Mouse (Mus musculus) neural tube, embryonic 12.5 days (tissue): Measurements from ENCODE around the gene Smurf1. TPM values are rescaled to one million over a fixed set of nuclear protein-coding genes. Genes with fewer than 3 reads are reported as not detected.

Experiments
- ATAC-seq: fragments of 200-750 bp; cut with Nextera tagmentation; 2 replicates; pipeline ENCODE4 v1.8.0; 2017; ENCODE audit warnings: low read depth, mild to moderate bottlenecking, moderate TSS enrichment, moderate library complexity; ENCODE audit not compliant: low FRiP score
- H3K27ac ChIP-seq: fragments of 300-500 bp; sonication (generic); 2 replicates; pipeline ENCODE4 v1.5.1; 2016
- H3K27me3 ChIP-seq: fragments of 300-500 bp; sonication (generic); replicated peaks from 2 replicates; pipeline ENCODE4 v1.6.1; 2016; ENCODE audit warnings: mild to moderate bottlenecking
- H3K36me3 ChIP-seq: fragments of 300-500 bp; sonication (generic); 2 replicates; pipeline ENCODE4 v1.6.1; 2016; ENCODE audit warnings: mild to moderate bottlenecking
- H3K4me1 ChIP-seq: fragments of 300-500 bp; sonication (generic); 2 replicates; pipeline ENCODE4 v1.6.1; 2016
- H3K4me2 ChIP-seq: fragments of 300-500 bp; sonication (generic); replicated peaks from 2 replicates; pipeline ENCODE4 v1.6.1; 2016; ENCODE audit warnings: mild to moderate bottlenecking
- H3K4me3 ChIP-seq: fragments of 300-500 bp; sonication (generic); 2 replicates; pipeline ENCODE4 v1.5.1; 2016
- H3K9ac ChIP-seq: fragments of 300-500 bp; sonication (generic); 2 replicates; pipeline ENCODE4 v1.6.1; 2016; ENCODE audit warnings: mild to moderate bottlenecking
- H3K9me3 ChIP-seq: fragments of 300-500 bp; sonication (generic); 2 replicates; pipeline ENCODE4 v1.6.1; 2016; ENCODE audit warnings: mild to moderate bottlenecking
- WGBS: fragments of 180-500 bp; shearing (Covaris S2); methylation state at CpG from one replicate; pipeline ENCODE4 v1.1.7; 2016; 5-methylcytosine and 5-hydroxymethylcytosine counted together
- polyA plus RNA-seq: library from polyadenylated mRNA; unstranded; fragments of >200 nt; fragmentation: Nextera tagmentation; extraction: Ambion mirVana; gene quantifications from 2 replicates; pipeline ENCODE4 v1.2.1, GENCODE M21; 2016

Gene Smurf1
- polyA plus RNA-seq, 1 experiment from 2014 or later: 30.2 TPM

DNA sequence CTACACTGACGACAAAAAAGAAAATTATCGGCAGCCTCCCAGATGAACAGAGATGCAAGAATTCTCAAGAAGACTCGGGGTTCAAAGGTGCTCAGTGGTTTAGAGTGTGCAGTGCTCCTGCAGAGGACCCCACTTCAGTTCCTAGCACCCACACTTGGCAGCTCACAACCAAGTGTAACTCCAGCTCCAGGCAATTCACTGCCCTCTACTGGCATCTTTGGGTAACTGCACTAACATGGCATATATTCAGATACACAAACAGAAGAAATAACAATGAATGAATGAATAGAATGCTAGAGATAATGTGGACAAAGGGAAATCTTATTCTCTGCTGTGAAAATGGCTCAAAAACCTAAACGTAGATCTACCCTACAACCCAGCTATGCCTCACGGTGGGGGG is 19.2 kb upstream of the Smurf1 start:
- WGBS: 94% methylated on average over 5 of the region's 5 CpGs
- Histone ChIP-seq H3K36me3 (no peaks in the 10 kb centered on the region), H3K27ac (no peak overlapping the region), H3K9me3 (peaks cover 13% of the 10 kb centered on the region; the same call in 1 of the 2 replicates), H3K27me3 (no peaks in the 10 kb centered on the region), H3K4me3 (no peak overlapping the region), H3K4me2 (no peak overlapping the region), H3K9ac (no peak overlapping the region), H3K4me1 (no peaks in the 10 kb centered on the region)
- ATAC-seq: no peak

GRCm38 (mm10) chr5:144983227-144983626 is 17.6 kb upstream of the Smurf1 start:
- 96% methylated on average over 3 of the region's 3 CpGs for WGBS
- Histone ChIP-seq H3K9me3 (peaks cover 13% of the 10 kb centered on the region; the same call in 1 of the 2 replicates), H3K4me2 (no peak overlapping the region), H3K4me3 (no peak overlapping the region), H3K4me1 (no peaks in the 10 kb centered on the region), H3K36me3 (no peaks in the 10 kb centered on the region), H3K27me3 (no peaks in the 10 kb centered on the region), H3K9ac (no peak overlapping the region), H3K27ac (no peak overlapping the region)
- no peak for ATAC-seq

GRCm38 (mm10) chr5:144979110-144979509 is 13.5 kb upstream of the Smurf1 start:
- no peak overlapping the region for H3K4me2 ChIP-seq
- H3K27me3 ChIP-seq: no peaks in the 10 kb centered on the region
- no peak overlapping the region for H3K27ac ChIP-seq
- no peak overlapping the region for H3K9ac ChIP-seq
- no peak for ATAC-seq
- H3K4me1 ChIP-seq: no peaks in the 10 kb centered on the region
- 87% methylated on average over 6 of the region's 6 CpGs for WGBS
- H3K36me3 ChIP-seq: no peaks in the 10 kb centered on the region
- H3K4me3 ChIP-seq: no peak overlapping the region
- H3K9me3 ChIP-seq: peaks cover 11% of the 10 kb centered on the region; the same call in 1 of the 2 replicates

DNA sequence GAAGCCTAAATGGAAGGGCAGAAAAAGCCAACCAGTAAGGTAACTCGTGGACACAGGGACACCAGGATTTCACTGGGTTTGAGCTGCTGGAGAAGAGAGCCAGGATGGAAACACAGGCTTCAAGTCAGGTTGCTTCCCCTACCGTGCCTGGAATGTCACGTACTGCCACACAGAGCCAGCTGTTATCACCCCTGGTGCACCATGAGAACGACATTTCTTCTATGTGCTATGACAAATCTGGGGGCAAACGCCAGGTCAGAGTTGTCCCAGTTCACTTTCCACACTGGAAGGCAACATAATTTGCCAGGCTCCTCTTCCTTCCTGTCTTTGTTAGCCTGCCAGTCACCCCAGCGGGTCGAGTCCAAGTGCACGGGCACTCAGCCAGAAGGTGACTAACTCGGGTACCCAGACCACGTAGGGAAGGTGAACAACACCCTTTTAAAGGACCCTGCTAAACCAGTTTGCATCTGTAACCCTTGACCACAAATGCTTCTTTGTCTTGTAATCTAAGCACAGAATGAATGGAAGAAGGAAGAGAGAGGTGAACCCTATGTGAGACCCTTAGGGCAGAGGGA is 13.0 kb upstream of the Smurf1 start:
- Histone ChIP-seq H3K36me3 (no peaks in the 10 kb centered on the region), H3K9ac (no peak overlapping the region), H3K27ac (no peak overlapping the region), H3K4me1 (no peaks in the 10 kb centered on the region), H3K4me3 (no peak overlapping the region), H3K4me2 (no peak overlapping the region), H3K27me3 (no peaks in the 10 kb centered on the region), H3K9me3 (peaks cover 6% of the 10 kb centered on the region; the same call in 1 of the 2 replicates)
- 74% methylated on average over 10 of the region's 10 CpGs for WGBS
- ATAC-seq: no peak

DNA sequence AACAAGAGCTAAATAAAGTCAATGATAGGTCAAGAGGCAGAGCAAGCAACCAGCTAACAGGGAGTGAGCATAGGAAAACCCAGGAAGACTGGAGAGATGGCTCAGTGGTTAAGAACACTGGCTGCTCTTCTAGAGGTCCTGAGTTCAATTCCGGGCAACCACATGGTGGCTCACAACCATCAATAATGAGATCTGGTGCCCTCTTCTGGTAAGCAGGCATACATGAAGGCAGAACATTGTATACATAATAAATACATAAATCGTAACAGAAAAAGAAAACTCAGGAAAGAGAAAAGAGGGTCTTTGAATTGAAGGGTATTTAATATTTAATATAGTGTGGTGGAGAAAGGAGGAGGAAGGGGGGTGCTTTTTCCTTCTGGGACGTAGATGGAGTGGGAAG is 5.6 kb upstream of the Smurf1 start:
- WGBS: 86% methylated on average over 3 of the region's 3 CpGs
- H3K4me1 ChIP-seq: peaks cover 4% of the 10 kb centered on the region; the same call in 1 of the 2 replicates

GRCm38 (mm10) chr5:144964872-144965638 is 592 bp downstream of the Smurf1 start:
- Histone ChIP-seq H3K4me2 (peak overlapping the region; percentile 72), H3K36me3 (no peaks in the 10 kb centered on the region), H3K9me3 (no peaks in the 10 kb centered on the region), H3K4me1 (peaks cover 28% of the 10 kb centered on the region), H3K27me3 (peaks cover 4% of the 10 kb centered on the region), H3K9ac (peak overlapping the region; percentile 97), H3K27ac (peak overlapping the region; percentile 80), H3K4me3 (peak overlapping the region; percentile 96)
- WGBS: under 1% methylated on average over 30 of the region's 56 CpGs
- peak; percentile 83 for ATAC-seq

More for the DNA sequence above, 5.6 kb upstream of the Smurf1 start:
- Histone ChIP-seq H3K27me3 (peaks cover 4% of the 10 kb centered on the region), H3K9me3 (no peaks in the 10 kb centered on the region), H3K9ac (no peak overlapping the region), H3K4me2 (no peak overlapping the region), H3K36me3 (no peaks in the 10 kb centered on the region), H3K27ac (no peak overlapping the region), H3K4me3 (no peak overlapping the region)
- no peak for ATAC-seq

DNA sequence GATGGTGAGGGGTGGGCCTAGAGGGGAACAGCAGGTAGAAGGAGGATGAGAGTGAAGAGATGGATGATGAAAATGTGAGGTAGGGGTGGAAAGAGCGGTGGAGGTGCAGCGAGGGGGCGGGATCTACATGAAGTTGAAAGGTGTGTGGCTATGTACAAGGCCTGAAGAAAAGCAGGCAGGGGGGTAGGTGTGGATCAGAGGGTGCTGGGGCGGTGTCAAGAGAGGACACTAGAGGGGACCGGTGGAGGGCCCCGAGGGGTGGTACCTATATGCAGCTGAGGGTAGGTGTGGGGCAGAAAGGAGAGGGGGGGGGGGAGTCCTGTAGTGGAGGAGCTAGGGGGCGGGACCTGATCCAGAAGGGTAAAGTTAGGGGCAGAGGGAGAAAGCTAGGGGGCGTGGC is 1.2 kb downstream of the Smurf1 start:
- Histone ChIP-seq H3K4me2 (peak overlapping the region; percentile 72), H3K4me1 (peaks cover 28% of the 10 kb centered on the region), H3K9ac (peak overlapping the region; percentile 97; the same call in 1 of the 2 replicates)

GRCm38 (mm10) chr5:144963817-144964261 is 1.8 kb downstream of the Smurf1 start:
- Histone ChIP-seq H3K9me3 (no peaks in the 10 kb centered on the region), H3K9ac (peak overlapping the region; percentile 26; the same call in 1 of the 2 replicates), H3K4me2 (peak overlapping the region; percentile 72), H3K27me3 (peaks cover 4% of the 10 kb centered on the region), H3K36me3 (no peaks in the 10 kb centered on the region), H3K4me3 (peak overlapping the region; percentile 5; the same call in 1 of the 2 replicates), H3K27ac (no peak overlapping the region), H3K4me1 (peaks cover 28% of the 10 kb centered on the region)
- ATAC-seq: no peak
- 7% methylated on average over 13 of the region's 13 CpGs for WGBS

More for the DNA sequence above, 1.2 kb downstream of the Smurf1 start:
- Histone ChIP-seq H3K9me3 (no peaks in the 10 kb centered on the region), H3K36me3 (no peaks in the 10 kb centered on the region), H3K27ac (peak overlapping the region; percentile 26; the same call in 1 of the 2 replicates), H3K4me3 (peak overlapping the region; percentile 96), H3K27me3 (peaks cover 4% of the 10 kb centered on the region)
- WGBS: 20% methylated on average over 8 of the region's 8 CpGs
- peak; percentile 55 for ATAC-seq

- peaks cover 30% of the 10 kb centered on the region for H3K4me1 ChIP-seq
These were observed 2.2 kb downstream of the Smurf1 start for GRCm38 (mm10) chr5:144963401-144963800.

DNA sequence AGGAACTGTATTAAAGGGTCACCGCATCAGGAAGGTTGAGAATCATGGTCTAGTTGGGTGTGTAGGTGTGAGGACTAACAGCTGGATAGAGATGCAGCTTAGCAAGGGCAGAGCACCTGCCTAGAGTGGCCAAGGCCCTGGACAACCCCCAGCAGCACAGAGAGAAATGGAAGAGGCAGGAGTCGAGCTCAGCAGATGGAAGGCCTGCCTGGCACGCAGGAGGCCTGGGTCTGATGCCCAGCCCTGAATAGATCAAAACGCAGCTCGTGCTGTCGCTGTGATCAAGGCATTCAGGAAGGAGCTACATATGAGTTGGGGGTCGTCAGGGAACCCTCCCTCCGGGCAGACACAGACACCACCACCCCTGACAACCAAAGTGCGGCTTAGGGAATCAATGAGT is 7.4 kb downstream of the Smurf1 start:
- ATAC-seq: no peak
- 84% methylated on average over 9 of the region's 9 CpGs for WGBS
- Histone ChIP-seq H3K4me2 (no peak overlapping the region), H3K27ac (no peak overlapping the region), H3K27me3 (no peaks in the 10 kb centered on the region), H3K9ac (no peak overlapping the region), H3K4me3 (no peak overlapping the region), H3K4me1 (peaks cover 7% of the 10 kb centered on the region), H3K36me3 (no peaks in the 10 kb centered on the region), H3K9me3 (no peaks in the 10 kb centered on the region)

More at GRCm38 (mm10) chr5:144963401-144963800, 2.2 kb downstream of the Smurf1 start:
- H3K27me3 ChIP-seq: peaks cover 4% of the 10 kb centered on the region
- ATAC-seq: no peak
- H3K9me3 ChIP-seq: no peaks in the 10 kb centered on the region
- 63% methylated on average over 3 of the region's 3 CpGs for whole genome bisulfite sequencing
- H3K9ac ChIP-seq: peak overlapping the region; percentile 26; the same call in 1 of the 2 replicates
- H3K4me3 ChIP-seq: peak overlapping the region; percentile 5; the same call in 1 of the 2 replicates
- H3K27ac ChIP-seq: no peak overlapping the region
- no peaks in the 10 kb centered on the region for H3K36me3 ChIP-seq
- H3K4me2 ChIP-seq: peak overlapping the region; percentile 72

GRCm38 (mm10) chr5:144954432-144954831 is 11.2 kb downstream of the Smurf1 start:
- Histone ChIP-seq H3K4me2 (no peak overlapping the region), H3K4me1 (peaks cover 11% of the 10 kb centered on the region; the same call in 1 of the 2 replicates), H3K36me3 (no peaks in the 10 kb centered on the region), H3K27me3 (no peaks in the 10 kb centered on the region), H3K27ac (no peak overlapping the region), H3K9me3 (no peaks in the 10 kb centered on the region), H3K4me3 (no peak overlapping the region), H3K9ac (no peak overlapping the region)
- 89% methylated on average over 7 of the region's 7 CpGs for WGBS
- ATAC-seq: no peak

GRCm38 (mm10) chr5:144952592-144952991 is 13.1 kb downstream of the Smurf1 start:
- Histone ChIP-seq H3K9ac (no peak overlapping the region), H3K4me3 (no peak overlapping the region), H3K4me1 (peaks cover 19% of the 10 kb centered on the region), H3K27ac (no peak overlapping the region), H3K36me3 (no peaks in the 10 kb centered on the region), H3K4me2 (no peak overlapping the region), H3K27me3 (no peaks in the 10 kb centered on the region), H3K9me3 (no peaks in the 10 kb centered on the region)
- no peak for ATAC-seq
- WGBS: 75% methylated on average over 2 of the region's 2 CpGs
